Mouse (Mus musculus) intestine, embryonic 15.5 days (tissue): ENCODE measurements around the gene F7. TPM values are rescaled to one million over a fixed set of nuclear protein-coding genes. Genes with fewer than 3 reads are reported as not detected.

Experiments
- ATAC-seq: fragments of 200-750 bp; cut with Nextera tagmentation; 2 replicates; pipeline ENCODE4 v1.8.0; 2017; ENCODE audit warnings: moderate TSS enrichment, moderate library complexity
- H3K27ac ChIP-seq: fragments of 300-500 bp; sonication (generic); 2 replicates; pipeline ENCODE4 v1.5.1; 2015; ENCODE audit warnings: mild to moderate bottlenecking, inconsistent platforms
- H3K27me3 ChIP-seq: fragments of 300-500 bp; sonication (generic); replicated peaks from 2 replicates; pipeline ENCODE4 v1.6.1; 2015; ENCODE audit warnings: inconsistent platforms
- H3K36me3 ChIP-seq: fragments of 300-500 bp; sonication (generic); 2 replicates; pipeline ENCODE4 v1.6.1; 2015; ENCODE audit warnings: inconsistent platforms
- H3K4me1 ChIP-seq: fragments of 300-500 bp; sonication (generic); replicated peaks from 2 replicates; pipeline ENCODE4 v1.6.1; 2015; ENCODE audit warnings: inconsistent platforms
- H3K4me2 ChIP-seq: fragments of 300-500 bp; sonication (generic); replicated peaks from 2 replicates; pipeline ENCODE4 v1.6.1; 2015; ENCODE audit warnings: mild to moderate bottlenecking, inconsistent platforms
- H3K4me3 ChIP-seq: fragments of 300-500 bp; sonication (generic); replicated peaks from 2 replicates; pipeline ENCODE4 v1.5.1; 2015; ENCODE audit warnings: inconsistent platforms
- H3K9ac ChIP-seq: fragments of 300-500 bp; sonication (generic); 2 replicates; pipeline ENCODE4 v1.6.1; 2015; ENCODE audit warnings: inconsistent platforms
- H3K9me3 ChIP-seq: fragments of 300-500 bp; sonication (generic); 2 replicates; pipeline ENCODE4 v1.6.1; 2016; ENCODE audit warnings: inconsistent platforms
- whole genome bisulfite sequencing: fragments of 180-500 bp; shearing (Covaris S2); methylation state at CpG from one replicate; pipeline ENCODE4 v1.1.7; 2015; 5-methylcytosine and 5-hydroxymethylcytosine counted together
- polyA plus RNA-seq: library from polyadenylated mRNA; unstranded; fragments of >200 nt; fragmentation: Nextera tagmentation; extraction: Ambion mirVana; gene quantifications from 2 replicates; pipeline ENCODE4 v1.2.1, GENCODE M21; 2015

Gene F7
- polyA plus RNA-seq: 0.15 and 0.23 TPM in 2 replicates

- Histone ChIP-seq H3K9ac (no peak within 1 kb of the TSS), H3K4me3 (no peak within 1 kb of the TSS), H3K27me3 (no peaks in the 10 kb centered on the region), H3K36me3 (no peaks in the 10 kb centered on the region), H3K9me3 (no peaks in the 10 kb centered on the region), H3K4me2 (no peak within 1 kb of the TSS), H3K27ac (no peak within 1 kb of the TSS), H3K4me1 (no peaks in the 10 kb centered on the region)
- ATAC-seq: no peak
- WGBS: 62% methylated on average over 10 of the region's 10 CpGs
Measured at GRCm38 (mm10) chr8:13025487-13026224, at the start of gene F7. F7 (plus strand) TSS chr8:13026034.

- Histone ChIP-seq H3K4me1 (no peaks in the 10 kb centered on the region), H3K4me2 (no peak overlapping the region), H3K36me3 (no peaks in the 10 kb centered on the region), H3K4me3 (no peak overlapping the region), H3K9me3 (no peaks in the 10 kb centered on the region), H3K9ac (no peak overlapping the region), H3K27me3 (no peaks in the 10 kb centered on the region), H3K27ac (no peak overlapping the region)
- no peak for ATAC-seq
- WGBS: 85% methylated on average over 11 of the region's 11 CpGs
Measured at GRCm38 (mm10) chr8:12976290-12976689, 49.5 kb upstream of the F7 start.

GRCm38 (mm10) chr8:12976723-12977122 is 49.1 kb upstream of the F7 start:
- Histone ChIP-seq H3K4me1 (no peaks in the 10 kb centered on the region), H3K4me3 (no peak overlapping the region), H3K9ac (no peak overlapping the region), H3K4me2 (no peak overlapping the region), H3K9me3 (no peaks in the 10 kb centered on the region), H3K27ac (no peak overlapping the region), H3K27me3 (no peaks in the 10 kb centered on the region), H3K36me3 (no peaks in the 10 kb centered on the region)
- WGBS: 46% methylated on average over 5 of the region's 5 CpGs
- no peak for ATAC-seq

- Histone ChIP-seq H3K4me3 (no peak overlapping the region), H3K9ac (no peak overlapping the region), H3K4me1 (no peaks in the 10 kb centered on the region), H3K36me3 (no peaks in the 10 kb centered on the region), H3K9me3 (no peaks in the 10 kb centered on the region), H3K27ac (no peak overlapping the region), H3K4me2 (no peak overlapping the region), H3K27me3 (no peaks in the 10 kb centered on the region)
- 67% methylated on average over 12 of the region's 12 CpGs for WGBS
- no peak for ATAC-seq
Measured at GRCm38 (mm10) chr8:12977325-12977724, 48.5 kb upstream of the F7 start.

GRCm38 (mm10) chr8:12978308-12978707 is 47.5 kb upstream of the F7 start:
- no peak; the same call in 1 of the 2 replicates for ATAC-seq
- no peak overlapping the region for H3K27ac ChIP-seq
- no peak overlapping the region for H3K4me3 ChIP-seq
- H3K4me2 ChIP-seq: no peak overlapping the region
- no peak overlapping the region for H3K9ac ChIP-seq
- H3K4me1 ChIP-seq: no peaks in the 10 kb centered on the region
- 67% methylated on average over 2 of the region's 2 CpGs for WGBS
- H3K9me3 ChIP-seq: no peaks in the 10 kb centered on the region
- H3K36me3 ChIP-seq: no peaks in the 10 kb centered on the region
- no peaks in the 10 kb centered on the region for H3K27me3 ChIP-seq

- Histone ChIP-seq H3K4me2 (no peak overlapping the region), H3K4me1 (no peaks in the 10 kb centered on the region), H3K9me3 (no peaks in the 10 kb centered on the region), H3K27me3 (no peaks in the 10 kb centered on the region), H3K4me3 (no peak overlapping the region), H3K36me3 (no peaks in the 10 kb centered on the region), H3K9ac (no peak overlapping the region), H3K27ac (no peak overlapping the region)
- 26% methylated on average over 5 of the region's 5 CpGs for WGBS
- ATAC-seq: peak; percentile 86
Measured at GRCm38 (mm10) chr8:12978726-12979125, 47.1 kb upstream of the F7 start.

GRCm38 (mm10) chr8:12983681-12984467 is 42.0 kb upstream of the F7 start:
- 84% methylated on average over 18 of the region's 18 CpGs for WGBS
- Histone ChIP-seq H3K27ac (no peak overlapping the region), H3K4me1 (no peaks in the 10 kb centered on the region), H3K4me3 (no peak overlapping the region), H3K4me2 (no peak overlapping the region), H3K27me3 (no peaks in the 10 kb centered on the region), H3K9ac (no peak overlapping the region), H3K9me3 (no peaks in the 10 kb centered on the region), H3K36me3 (no peaks in the 10 kb centered on the region)
- ATAC-seq: no peak

GRCm38 (mm10) chr8:12984601-12985243 is 41.1 kb upstream of the F7 start:
- no peaks in the 10 kb centered on the region for H3K36me3 ChIP-seq
- WGBS: 85% methylated on average over 17 of the region's 17 CpGs
- H3K9ac ChIP-seq: no peak overlapping the region
- H3K27me3 ChIP-seq: no peaks in the 10 kb centered on the region
- no peaks in the 10 kb centered on the region for H3K9me3 ChIP-seq
- no peak overlapping the region for H3K4me2 ChIP-seq
- no peak for ATAC-seq
- H3K4me1 ChIP-seq: no peaks in the 10 kb centered on the region
- no peak overlapping the region for H3K4me3 ChIP-seq
- H3K27ac ChIP-seq: no peak overlapping the region

GRCm38 (mm10) chr8:12985259-12985658 is 40.6 kb upstream of the F7 start:
- no peak for ATAC-seq
- Histone ChIP-seq H3K27ac (no peak overlapping the region), H3K36me3 (no peaks in the 10 kb centered on the region), H3K27me3 (no peaks in the 10 kb centered on the region), H3K4me1 (no peaks in the 10 kb centered on the region), H3K9ac (no peak overlapping the region), H3K9me3 (no peaks in the 10 kb centered on the region), H3K4me2 (no peak overlapping the region), H3K4me3 (no peak overlapping the region)
- WGBS: 87% methylated on average over 13 of the region's 13 CpGs

- Histone ChIP-seq H3K4me3 (no peak overlapping the region), H3K4me2 (no peak overlapping the region), H3K36me3 (no peaks in the 10 kb centered on the region), H3K4me1 (no peaks in the 10 kb centered on the region), H3K9ac (no peak overlapping the region), H3K9me3 (no peaks in the 10 kb centered on the region), H3K27ac (no peak overlapping the region), H3K27me3 (no peaks in the 10 kb centered on the region)
- 87% methylated on average over 8 of the region's 8 CpGs for WGBS
- ATAC-seq: no peak
Measured at GRCm38 (mm10) chr8:12987571-12987970, 38.3 kb upstream of the F7 start.

GRCm38 (mm10) chr8:12988722-12989430 is 37.0 kb upstream of the F7 start:
- no peaks in the 10 kb centered on the region for H3K36me3 ChIP-seq
- no peaks in the 10 kb centered on the region for H3K4me1 ChIP-seq
- no peak for ATAC-seq
- WGBS: 77% methylated on average over 13 of the region's 13 CpGs
- no peaks in the 10 kb centered on the region for H3K27me3 ChIP-seq
- H3K9me3 ChIP-seq: no peaks in the 10 kb centered on the region
- no peak overlapping the region for H3K4me2 ChIP-seq
- no peak overlapping the region for H3K9ac ChIP-seq
- no peak overlapping the region for H3K27ac ChIP-seq
- no peak overlapping the region for H3K4me3 ChIP-seq

- Histone ChIP-seq H3K36me3 (no peaks in the 10 kb centered on the region), H3K4me3 (no peak overlapping the region), H3K27ac (no peak overlapping the region), H3K27me3 (no peaks in the 10 kb centered on the region), H3K9me3 (no peaks in the 10 kb centered on the region), H3K9ac (no peak overlapping the region), H3K4me2 (no peak overlapping the region), H3K4me1 (no peaks in the 10 kb centered on the region)
- no peak for ATAC-seq
- WGBS: 70% methylated on average over 10 of the region's 10 CpGs
Measured at GRCm38 (mm10) chr8:12991411-12991810, 34.4 kb upstream of the F7 start.
